Mouse (Mus musculus) neural tube, embryonic 12.5 days (tissue): ENCODE data around the gene Mstn. TPM values are rescaled to one million over a fixed set of nuclear protein-coding genes. Genes with fewer than 3 reads are reported as not detected.

Experiments used
- ATAC-seq: fragments of 200-750 bp; cut with Nextera tagmentation; 2 replicates; pipeline ENCODE4 v1.8.0; 2017; ENCODE audit warnings: low read depth, mild to moderate bottlenecking, moderate TSS enrichment, moderate library complexity; ENCODE audit not compliant: low FRiP score
- H3K27ac ChIP-seq: fragments of 300-500 bp; sonication (generic); 2 replicates; pipeline ENCODE4 v1.5.1; 2016
- H3K27me3 ChIP-seq: fragments of 300-500 bp; sonication (generic); replicated peaks from 2 replicates; pipeline ENCODE4 v1.6.1; 2016; ENCODE audit warnings: mild to moderate bottlenecking
- H3K36me3 ChIP-seq: fragments of 300-500 bp; sonication (generic); 2 replicates; pipeline ENCODE4 v1.6.1; 2016; ENCODE audit warnings: mild to moderate bottlenecking
- H3K4me1 ChIP-seq: fragments of 300-500 bp; sonication (generic); 2 replicates; pipeline ENCODE4 v1.6.1; 2016
- H3K4me2 ChIP-seq: fragments of 300-500 bp; sonication (generic); replicated peaks from 2 replicates; pipeline ENCODE4 v1.6.1; 2016; ENCODE audit warnings: mild to moderate bottlenecking
- H3K4me3 ChIP-seq: fragments of 300-500 bp; sonication (generic); 2 replicates; pipeline ENCODE4 v1.5.1; 2016
- H3K9ac ChIP-seq: fragments of 300-500 bp; sonication (generic); 2 replicates; pipeline ENCODE4 v1.6.1; 2016; ENCODE audit warnings: mild to moderate bottlenecking
- H3K9me3 ChIP-seq: fragments of 300-500 bp; sonication (generic); 2 replicates; pipeline ENCODE4 v1.6.1; 2016; ENCODE audit warnings: mild to moderate bottlenecking
- WGBS: fragments of 180-500 bp; shearing (Covaris S2); methylation state at CpG from one replicate; pipeline ENCODE4 v1.1.7; 2016; 5-methylcytosine and 5-hydroxymethylcytosine counted together
- polyA plus RNA-seq: library from polyadenylated mRNA; unstranded; fragments of >200 nt; fragmentation: Nextera tagmentation; extraction: Ambion mirVana; gene quantifications from 2 replicates; pipeline ENCODE4 v1.2.1, GENCODE M21; 2016

Mstn gene
- 4.5 and 4.8 TPM in 2 replicates for polyA plus RNA-seq

GRCm38 (mm10) chr1:53061340-53061739 lies at the start of gene Mstn:
TSS of gene Mstn (plus strand) at chr1:53061640.
- H3K9ac ChIP-seq: no peak within 1 kb of the TSS
- ATAC-seq: no peak
- 63% methylated on average over 6 of the region's 6 CpGs for WGBS

GRCm38 (mm10) chr1:53014716-53015115 lies 46.7 kb upstream of the Mstn start:
- Histone ChIP-seq H3K4me2 (no peak overlapping the region), H3K27me3 (no peaks in the 10 kb centered on the region), H3K4me1 (no peaks in the 10 kb centered on the region), H3K36me3 (no peaks in the 10 kb centered on the region), H3K9ac (no peak overlapping the region), H3K4me3 (no peak overlapping the region), H3K27ac (no peak overlapping the region), H3K9me3 (no peaks in the 10 kb centered on the region)
- no peak for ATAC-seq
- WGBS: 90% methylated on average over 6 of the region's 6 CpGs

More at GRCm38 (mm10) chr1:53061340-53061739, at the start of gene Mstn:
- Histone ChIP-seq H3K4me2 (no peak within 1 kb of the TSS; the same call in 1 of the 2 replicates), H3K4me3 (no peak within 1 kb of the TSS), H3K36me3 (no peaks in the 10 kb centered on the region), H3K9me3 (no peaks in the 10 kb centered on the region), H3K4me1 (peaks cover 9% of the 10 kb centered on the region), H3K27ac (no peak within 1 kb of the TSS), H3K27me3 (no peaks in the 10 kb centered on the region)

- H3K9ac ChIP-seq: no peak overlapping the region
- H3K4me3 ChIP-seq: no peak overlapping the region
- ATAC-seq: no peak
- H3K36me3 ChIP-seq: no peaks in the 10 kb centered on the region
- H3K9me3 ChIP-seq: no peaks in the 10 kb centered on the region
- 58% methylated on average over 5 of the region's 5 CpGs for WGBS
- H3K4me2 ChIP-seq: no peak overlapping the region
- no peak overlapping the region for H3K27ac ChIP-seq
- H3K4me1 ChIP-seq: no peaks in the 10 kb centered on the region
- no peaks in the 10 kb centered on the region for H3K27me3 ChIP-seq
Observed at GRCm38 (mm10) chr1:53015606-53016005, 45.8 kb upstream of the Mstn start.

GRCm38 (mm10) chr1:53018746-53019505 lies 42.5 kb upstream of the Mstn start:
- H3K4me3 ChIP-seq: no peak overlapping the region

GRCm38 (mm10) chr1:53020079-53020478 lies 41.4 kb upstream of the Mstn start, which contains the start of gene 1700019D03Rik:
TSS of gene 1700019D03Rik (minus strand) at chr1:53020179.
- H3K9me3 ChIP-seq: no peaks in the 10 kb centered on the region
- 71% methylated on average over 5 of the region's 5 CpGs for WGBS
- no peak within 1 kb of the TSS for H3K27ac ChIP-seq

More at GRCm38 (mm10) chr1:53018746-53019505, 42.5 kb upstream of the Mstn start:
- no peaks in the 10 kb centered on the region for H3K27me3 ChIP-seq
- no peak overlapping the region for H3K27ac ChIP-seq
- no peaks in the 10 kb centered on the region for H3K9me3 ChIP-seq
- no peaks in the 10 kb centered on the region for H3K4me1 ChIP-seq
- no peak for ATAC-seq
- no peak overlapping the region for H3K9ac ChIP-seq
- no peak overlapping the region for H3K4me2 ChIP-seq
- no peaks in the 10 kb centered on the region for H3K36me3 ChIP-seq
- WGBS: 61% methylated on average over 3 of the region's 3 CpGs

GRCm38 (mm10) chr1:53032550-53032949 lies 28.9 kb upstream of the Mstn start:
- H3K27me3 ChIP-seq: no peaks in the 10 kb centered on the region
- H3K9me3 ChIP-seq: no peaks in the 10 kb centered on the region
- no peak; the same call in 1 of the 2 replicates for ATAC-seq
- H3K4me3 ChIP-seq: no peak overlapping the region
- no peaks in the 10 kb centered on the region for H3K4me1 ChIP-seq
- no peak overlapping the region for H3K4me2 ChIP-seq
- no peak overlapping the region for H3K27ac ChIP-seq
- H3K9ac ChIP-seq: no peak overlapping the region
- H3K36me3 ChIP-seq: no peaks in the 10 kb centered on the region

More at GRCm38 (mm10) chr1:53020079-53020478, 41.4 kb upstream of the Mstn start, which contains the start of gene 1700019D03Rik:
- Histone ChIP-seq H3K4me2 (no peak within 1 kb of the TSS), H3K4me1 (no peaks in the 10 kb centered on the region), H3K9ac (no peak within 1 kb of the TSS), H3K4me3 (no peak within 1 kb of the TSS), H3K27me3 (no peaks in the 10 kb centered on the region), H3K36me3 (no peaks in the 10 kb centered on the region)
- ATAC-seq: no peak

GRCm38 (mm10) chr1:53037443-53037871 lies 24.0 kb upstream of the Mstn start:
- WGBS: 88% methylated on average over 5 of the region's 5 CpGs

GRCm38 (mm10) chr1:53049763-53050427 lies 11.5 kb upstream of the Mstn start:
- Histone ChIP-seq H3K4me1 (no peaks in the 10 kb centered on the region), H3K9ac (no peak overlapping the region), H3K36me3 (no peaks in the 10 kb centered on the region), H3K27me3 (no peaks in the 10 kb centered on the region), H3K9me3 (no peaks in the 10 kb centered on the region), H3K4me2 (no peak overlapping the region), H3K27ac (no peak overlapping the region), H3K4me3 (no peak overlapping the region)
- no peak for ATAC-seq
- WGBS: 81% methylated on average over 8 of the region's 8 CpGs

More at GRCm38 (mm10) chr1:53037443-53037871, 24.0 kb upstream of the Mstn start:
- no peaks in the 10 kb centered on the region for H3K4me1 ChIP-seq
- H3K27ac ChIP-seq: no peak overlapping the region
- no peak for ATAC-seq
- no peaks in the 10 kb centered on the region for H3K27me3 ChIP-seq
- no peak overlapping the region for H3K4me2 ChIP-seq
- H3K9me3 ChIP-seq: no peaks in the 10 kb centered on the region
- H3K9ac ChIP-seq: no peak overlapping the region
- H3K36me3 ChIP-seq: no peaks in the 10 kb centered on the region
- H3K4me3 ChIP-seq: no peak overlapping the region

GRCm38 (mm10) chr1:53053087-53054022 lies 8.1 kb upstream of the Mstn start:
- no peak overlapping the region for H3K27ac ChIP-seq
- H3K36me3 ChIP-seq: no peaks in the 10 kb centered on the region
- peak; percentile 76 for ATAC-seq
- H3K4me1 ChIP-seq: no peaks in the 10 kb centered on the region
- no peaks in the 10 kb centered on the region for H3K9me3 ChIP-seq
- 53% methylated on average over 9 of the region's 9 CpGs for WGBS
- H3K4me3 ChIP-seq: no peak overlapping the region
- no peak overlapping the region for H3K4me2 ChIP-seq
- no peaks in the 10 kb centered on the region for H3K27me3 ChIP-seq
- no peak overlapping the region for H3K9ac ChIP-seq

GRCm38 (mm10) chr1:53059106-53059505 lies 2.3 kb upstream of the Mstn start:
- no peaks in the 10 kb centered on the region for H3K9me3 ChIP-seq
- no peak for ATAC-seq
- no peak overlapping the region for H3K4me3 ChIP-seq
- no peak overlapping the region for H3K27ac ChIP-seq
- no peaks in the 10 kb centered on the region for H3K36me3 ChIP-seq
- H3K27me3 ChIP-seq: no peaks in the 10 kb centered on the region
- WGBS: 64% methylated on average over 5 of the region's 5 CpGs
- no peak overlapping the region for H3K4me2 ChIP-seq
- no peak overlapping the region for H3K9ac ChIP-seq
- H3K4me1 ChIP-seq: peaks cover 9% of the 10 kb centered on the region

GRCm38 (mm10) chr1:53060499-53060898 lies 941 bp upstream of the Mstn start:
- Histone ChIP-seq H3K9ac (no peak overlapping the region), H3K4me1 (peaks cover 9% of the 10 kb centered on the region), H3K4me3 (no peak overlapping the region), H3K27ac (no peak overlapping the region), H3K9me3 (no peaks in the 10 kb centered on the region), H3K4me2 (no peak overlapping the region), H3K36me3 (no peaks in the 10 kb centered on the region), H3K27me3 (no peaks in the 10 kb centered on the region)
- peak; percentile 74 for ATAC-seq
- WGBS: 38% methylated on average over 8 of the region's 8 CpGs
